Mouse (Mus musculus) neural tube, embryonic 15.5 days (tissue): ENCODE data around the gene Glipr1l1. TPM values are rescaled to one million over a fixed set of nuclear protein-coding genes. Genes with fewer than 3 reads are reported as not detected.
"Not testable (repeated sequence)": the region's sequence is repeated elsewhere in the genome, so short reads cannot be mapped to it uniquely, and the experiment has no call there.

Experiments
- ATAC-seq: fragments of 200-750 bp; cut with Nextera tagmentation; 2 replicates; pipeline ENCODE4 v1.8.0; 2017; ENCODE audit warnings: mild to moderate bottlenecking, moderate TSS enrichment, moderate library complexity; ENCODE audit not compliant: low FRiP score
- H3K27ac ChIP-seq: fragments of 300-500 bp; sonication (generic); replicated peaks from 2 replicates; pipeline ENCODE4 v1.5.1; 2015; ENCODE audit warnings: mild to moderate bottlenecking, inconsistent platforms
- H3K27me3 ChIP-seq: fragments of 300-500 bp; sonication (generic); replicated peaks from 2 replicates; pipeline ENCODE4 v1.6.1; 2015; ENCODE audit warnings: inconsistent platforms
- H3K36me3 ChIP-seq: fragments of 300-500 bp; sonication (generic); 2 replicates; pipeline ENCODE4 v1.6.1; 2015; ENCODE audit warnings: inconsistent platforms
- H3K4me1 ChIP-seq: fragments of 300-500 bp; sonication (generic); 2 replicates; pipeline ENCODE4 v1.6.1; 2015; ENCODE audit warnings: inconsistent platforms
- H3K4me2 ChIP-seq: fragments of 300-500 bp; sonication (generic); 2 replicates; pipeline ENCODE4 v1.6.1; 2015; ENCODE audit warnings: inconsistent platforms, mild to moderate bottlenecking, moderate library complexity
- H3K4me3 ChIP-seq: fragments of 300-500 bp; sonication (generic); replicated peaks from 2 replicates; pipeline ENCODE4 v1.5.1; 2015; ENCODE audit warnings: mild to moderate bottlenecking, inconsistent platforms
- H3K9ac ChIP-seq: fragments of 300-500 bp; sonication (generic); replicated peaks from 2 replicates; pipeline ENCODE4 v1.6.1; 2015; ENCODE audit warnings: mild to moderate bottlenecking, inconsistent platforms
- H3K9me3 ChIP-seq: fragments of 300-500 bp; sonication (generic); replicated peaks from 2 replicates; pipeline ENCODE4 v1.6.1; 2016; ENCODE audit warnings: inconsistent platforms
- WGBS: fragments of 180-500 bp; shearing (Covaris S2); methylation state at CpG from one replicate; pipeline ENCODE4 v1.1.7; 2015; ENCODE audit warnings: mixed read lengths; 5-methylcytosine and 5-hydroxymethylcytosine counted together
- polyA plus RNA-seq: library from polyadenylated mRNA; unstranded; fragments of >200 nt; fragmentation: Nextera tagmentation; extraction: Ambion mirVana; gene quantifications from 2 replicates; pipeline ENCODE4 v1.2.1, GENCODE M21; 2015

Gene Glipr1l1
- polyA plus RNA-seq, 1 experiment from 2014 or later: not detected

DNA sequence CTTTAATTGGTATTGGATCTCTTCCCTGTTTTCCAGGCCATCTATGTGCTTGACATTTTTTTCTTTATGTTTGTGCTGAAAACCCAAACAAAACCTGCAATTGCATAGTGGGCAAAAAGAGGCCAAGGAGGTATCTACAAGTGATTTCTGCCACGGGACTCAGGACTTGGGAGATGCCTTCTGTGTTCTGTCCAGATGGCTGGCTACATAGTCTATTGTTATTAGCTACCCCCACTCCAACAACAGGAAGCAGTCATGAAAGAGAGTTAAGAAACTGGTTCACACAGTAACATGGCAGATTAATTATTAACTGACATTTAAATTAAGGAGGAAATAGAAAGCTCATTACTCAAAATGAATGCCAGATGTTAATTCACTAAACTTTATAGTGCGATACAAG lies 65.1 kb downstream of the Glipr1l1 start:
- WGBS: 47% methylated on average over 2 of the region's 2 CpGs
- ATAC-seq, H3K9ac ChIP-seq, H3K4me2 ChIP-seq, H3K4me1 ChIP-seq, H3K9me3 ChIP-seq, H3K4me3 ChIP-seq, H3K36me3 ChIP-seq, H3K27me3 ChIP-seq, H3K27ac ChIP-seq: not testable (repeated sequence)

GRCm38 (mm10) chr10:112127682-112128230 lies 67.8 kb downstream of the Glipr1l1 start:
- H3K9ac ChIP-seq, H3K36me3 ChIP-seq, H3K9me3 ChIP-seq, H3K4me2 ChIP-seq, ATAC-seq, H3K4me3 ChIP-seq, H3K27ac ChIP-seq, H3K27me3 ChIP-seq, H3K4me1 ChIP-seq: not testable (repeated sequence)
- 86% methylated on average over 6 of the region's 6 CpGs for WGBS

Other genes starting within 250 kb of the Glipr1l1 start
- 31.2 and 34.8 TPM in 2 replicates for gene Krr1, start 87.5 kb upstream of the Glipr1l1 start, polyA plus RNA-seq
- 1.4 and 3.9 TPM in 2 replicates for gene Glipr1, start 57.6 kb upstream of the Glipr1l1 start, polyA plus RNA-seq
- gene Glipr1l2, start 23.2 kb downstream of the Glipr1l1 start, polyA plus RNA-seq: not detected in 2 replicates
- 0.34 and 0.75 TPM in 2 replicates for gene Glipr1l3, start 100.1 kb downstream of the Glipr1l1 start, polyA plus RNA-seq
- 0.54 and 0.58 TPM in 2 replicates for gene Caps2, start 103.4 kb downstream of the Glipr1l1 start, polyA plus RNA-seq
- gene Kcnc2, start 210.9 kb downstream of the Glipr1l1 start, polyA plus RNA-seq: 11.6 and 12.7 TPM in 2 replicates